Mouse (Mus musculus): ENCODE measurements around the gene Bak1. TPM values are rescaled to one million over a fixed set of nuclear protein-coding genes. Genes with fewer than 3 reads are reported as not detected.
A peak's percentile ranks its signal among the peaks of the same experiment; 100 is the strongest.

Bak1 gene
- polyA plus RNA-seq, 1 experiment from 2014 or later, result 3.5 TPM

DNA sequence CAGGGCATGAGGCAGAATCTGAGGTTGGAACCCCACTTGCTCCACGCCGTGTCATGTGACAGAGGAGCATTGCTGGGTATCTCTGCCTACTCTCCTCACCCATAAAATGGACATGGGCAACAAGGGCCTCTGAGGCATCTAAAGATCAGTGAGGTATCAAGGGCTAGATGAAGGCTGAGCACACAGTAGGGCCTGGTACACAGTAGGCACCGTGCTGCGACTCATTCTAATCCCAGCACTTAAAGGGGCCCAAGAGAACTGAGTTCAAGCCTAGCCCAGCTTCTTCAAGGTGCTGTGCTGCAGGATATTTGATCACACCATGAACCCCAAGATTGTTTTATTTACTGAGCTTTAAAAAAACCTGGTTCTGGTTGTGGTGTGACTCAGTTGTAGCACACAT lies 2.1 kb upstream of the Bak1 start:
- WGBS, result 100% methylated on average over 4 of the region's 4 CpGs
- Histone ChIP-seq H3K27ac (no peak overlapping the region), H3K4me2 (replicated peaks) (no peak overlapping the region), H3K4me3 (no peak overlapping the region), H3K4me1 (peaks cover 23% of the 10 kb centered on the region), H3K27me3 (peaks cover 5% of the 10 kb centered on the region; the same call in 1 of the 2 replicates), H3K9ac (no peak overlapping the region), H3K9me3 (replicated peaks) (no peaks in the 10 kb centered on the region), H3K36me3 (0 out of 2 replicates have a peak, but pooled peaks cover 5% of the 10 kb centered on the region)
- no peak for ATAC-seq (ENCODE audit: low FRiP score)

DNA sequence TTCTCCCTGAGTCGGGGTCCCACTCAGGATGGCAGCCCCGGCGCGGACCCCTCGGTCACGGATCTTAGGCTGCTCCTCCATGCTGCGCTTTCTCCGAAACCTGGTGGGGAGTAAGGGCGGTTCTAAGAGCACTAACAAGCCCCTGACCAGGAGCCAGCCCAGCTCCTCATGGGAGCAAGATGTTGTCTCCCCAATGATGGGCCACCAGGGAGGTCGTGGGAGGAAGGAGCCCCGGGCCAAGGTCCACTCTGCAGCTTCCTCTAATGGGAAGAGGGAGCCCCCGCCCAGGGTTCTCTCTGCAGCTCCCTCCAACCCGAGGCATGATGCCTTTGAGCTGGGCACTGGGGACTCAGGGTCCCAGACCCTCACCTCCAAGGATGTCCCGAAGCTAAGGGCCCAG lies 622 bp upstream of the Bak1 start:
- Histone ChIP-seq H3K9ac (no peak overlapping the region), H3K4me2 (replicated peaks) (no peak overlapping the region), H3K9me3 (replicated peaks) (no peaks in the 10 kb centered on the region), H3K4me1 (peaks cover 23% of the 10 kb centered on the region), H3K27ac (no peak overlapping the region), H3K4me3 (no peak overlapping the region), H3K36me3 (peaks cover 19% of the 10 kb centered on the region), H3K27me3 (no peaks in the 10 kb centered on the region; the same call in 1 of the 2 replicates)
- 89% methylated on average over 14 of the region's 14 CpGs for WGBS
- no peak for ATAC-seq (ENCODE audit: low FRiP score)

DNA sequence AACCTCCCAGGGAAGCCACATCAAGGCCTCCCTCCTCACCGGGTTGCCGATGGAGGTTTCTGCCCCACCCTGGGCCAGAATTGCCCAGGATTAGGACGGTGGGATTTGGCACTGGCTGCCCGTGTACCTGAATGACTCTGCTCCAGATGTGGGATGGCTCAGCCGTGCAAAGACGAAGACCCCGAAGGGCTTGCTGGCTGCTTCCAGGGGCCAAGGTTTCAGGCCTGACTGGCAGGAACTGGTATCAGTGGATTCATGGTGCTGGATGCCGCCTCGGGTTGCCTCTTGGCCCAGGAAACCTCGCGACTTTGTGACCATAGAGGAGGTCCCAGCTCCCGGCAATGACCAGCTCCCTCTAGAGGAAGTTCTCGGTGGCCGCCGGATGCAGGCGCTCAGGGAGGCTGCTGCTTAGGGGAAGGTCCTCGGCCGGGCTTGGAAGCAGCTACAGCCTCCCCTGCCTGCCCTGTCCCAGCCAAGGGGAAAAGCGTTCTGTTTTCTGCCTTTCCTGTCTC lies 469 bp downstream of the Bak1 start:
- Histone ChIP-seq H3K27me3 (no peaks in the 10 kb centered on the region), H3K4me2 (replicated peaks) (peak overlapping the region; percentile 88), H3K9ac (peak overlapping the region; percentile 93), H3K27ac (peak overlapping the region; percentile 80), H3K36me3 (peaks cover 30% of the 10 kb centered on the region), H3K9me3 (replicated peaks) (no peaks in the 10 kb centered on the region), H3K4me3 (peak overlapping the region; percentile 68), H3K4me1 (peaks cover 23% of the 10 kb centered on the region)
- WGBS, result 2% methylated on average over 19 of the region's 19 CpGs
- ATAC-seq (ENCODE audit: low FRiP score), result peak; percentile 77

DNA sequence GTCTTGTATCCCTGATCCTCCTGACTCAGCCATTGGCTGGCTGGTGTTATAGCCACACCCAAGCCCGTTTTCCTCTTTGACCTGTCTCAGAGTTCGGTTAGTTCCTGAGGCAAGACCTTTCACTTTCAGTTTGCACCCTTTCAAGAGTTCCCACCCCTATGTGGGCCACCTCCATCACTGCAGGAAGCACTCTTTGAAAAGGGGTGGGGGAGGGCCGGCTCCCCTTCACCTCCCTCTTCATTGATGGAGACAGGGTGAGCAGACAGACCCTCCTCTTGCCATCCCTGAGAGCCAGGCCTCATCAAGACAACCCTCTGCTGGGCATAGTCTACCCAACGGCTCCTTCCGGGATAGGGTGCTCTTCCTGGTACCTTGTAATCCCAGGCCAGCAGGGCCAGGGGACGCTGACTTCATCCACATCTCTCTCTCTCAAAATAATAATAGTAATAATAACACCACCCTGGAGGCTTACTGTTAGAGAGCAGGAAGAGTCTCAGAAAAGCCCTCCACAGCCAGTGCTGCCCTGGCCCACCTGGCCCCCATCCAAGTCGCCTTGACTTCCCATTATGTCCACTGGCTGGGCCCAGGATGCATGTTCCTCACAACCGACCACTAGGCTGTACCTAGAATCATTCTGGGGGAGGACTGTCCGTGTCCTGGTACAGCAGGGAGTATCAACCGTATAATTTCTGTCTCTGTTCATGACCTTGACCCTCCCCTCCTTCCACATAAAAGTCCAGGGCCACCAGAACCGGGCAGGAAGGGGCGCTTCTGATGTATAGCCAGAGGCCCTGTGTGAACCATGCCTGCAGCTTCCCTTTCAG lies 1.1 kb downstream of the Bak1 start:
- H3K27ac ChIP-seq, result peak overlapping the region; percentile 80
- H3K4me1 ChIP-seq, result peaks cover 17% of the 10 kb centered on the region
- 46% methylated on average over 12 of the region's 12 CpGs for WGBS
- peak overlapping the region; percentile 88 for H3K4me2 ChIP-seq (replicated peaks)
- peak overlapping the region; percentile 68 for H3K4me3 ChIP-seq
- H3K9me3 ChIP-seq (replicated peaks), result no peaks in the 10 kb centered on the region
- ATAC-seq (ENCODE audit: low FRiP score), result peak; percentile 39
- no peaks in the 10 kb centered on the region for H3K27me3 ChIP-seq
- H3K9ac ChIP-seq, result peak overlapping the region; percentile 93
- peaks cover 36% of the 10 kb centered on the region for H3K36me3 ChIP-seq

DNA sequence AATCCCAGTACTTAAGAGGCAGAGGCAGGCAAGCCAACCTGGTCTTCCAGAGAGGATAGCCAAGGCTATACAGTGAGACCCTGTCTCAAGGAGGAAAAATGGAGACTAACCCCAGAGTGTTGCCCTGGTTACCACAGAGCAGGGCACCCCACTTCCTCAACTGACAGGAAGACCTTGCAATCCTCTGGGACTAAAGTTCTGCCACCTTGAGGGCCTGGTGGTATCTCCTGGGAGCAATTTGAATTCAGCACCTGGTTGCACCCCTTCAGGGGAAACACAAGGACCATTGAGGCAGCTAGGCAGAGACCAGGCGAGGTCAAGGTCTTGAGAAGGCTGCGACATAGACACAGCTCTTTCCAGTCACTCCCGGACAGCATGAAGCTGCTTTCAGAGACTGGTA lies 2.9 kb downstream of the Bak1 start:
- H3K9me3 ChIP-seq (replicated peaks), result no peaks in the 10 kb centered on the region
- H3K36me3 ChIP-seq, result peaks cover 53% of the 10 kb centered on the region
- H3K4me2 ChIP-seq (replicated peaks), result no peak overlapping the region
- WGBS, result 93% methylated on average over 3 of the region's 3 CpGs
- H3K4me1 ChIP-seq, result peaks cover 15% of the 10 kb centered on the region
- H3K9ac ChIP-seq, result no peak overlapping the region
- no peak for ATAC-seq (ENCODE audit: low FRiP score)
- no peaks in the 10 kb centered on the region for H3K27me3 ChIP-seq
- no peak overlapping the region for H3K4me3 ChIP-seq
- H3K27ac ChIP-seq, result no peak overlapping the region

DNA sequence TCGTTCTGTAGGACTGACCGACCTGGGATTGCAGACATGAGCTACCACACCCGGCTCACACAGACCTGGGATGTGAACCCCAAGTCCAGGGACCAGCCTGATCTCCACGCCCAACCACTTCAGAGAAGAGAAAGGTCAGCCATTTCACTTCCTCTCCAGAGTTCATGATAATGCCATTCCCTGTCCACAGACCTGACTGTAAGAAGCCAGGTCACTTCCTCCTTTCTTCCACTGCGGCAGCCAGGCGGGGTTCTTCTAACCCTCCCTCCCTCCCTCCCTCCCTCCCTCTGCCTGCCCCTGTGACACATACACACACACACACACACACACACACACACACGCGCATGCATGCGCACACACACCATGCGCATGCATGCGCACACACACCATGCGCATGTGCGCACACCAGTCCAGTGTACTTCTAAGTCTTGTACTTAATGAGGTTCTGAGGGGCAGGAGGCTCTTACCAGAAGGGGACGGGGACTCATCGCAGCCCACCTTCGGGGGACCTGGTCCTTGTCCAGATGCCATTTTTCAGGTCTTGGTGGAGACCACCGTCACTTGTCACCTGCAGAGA lies 3.4 kb downstream of the Bak1 start:
- Histone ChIP-seq H3K27ac (no peak overlapping the region), H3K36me3 (peaks cover 59% of the 10 kb centered on the region), H3K9me3 (replicated peaks) (no peaks in the 10 kb centered on the region), H3K4me3 (no peak overlapping the region), H3K27me3 (no peaks in the 10 kb centered on the region), H3K9ac (no peak overlapping the region), H3K4me2 (replicated peaks) (no peak overlapping the region), H3K4me1 (peaks cover 15% of the 10 kb centered on the region)
- ATAC-seq (ENCODE audit: low FRiP score), result no peak
- 96% methylated on average over 17 of the region's 17 CpGs for WGBS

DNA sequence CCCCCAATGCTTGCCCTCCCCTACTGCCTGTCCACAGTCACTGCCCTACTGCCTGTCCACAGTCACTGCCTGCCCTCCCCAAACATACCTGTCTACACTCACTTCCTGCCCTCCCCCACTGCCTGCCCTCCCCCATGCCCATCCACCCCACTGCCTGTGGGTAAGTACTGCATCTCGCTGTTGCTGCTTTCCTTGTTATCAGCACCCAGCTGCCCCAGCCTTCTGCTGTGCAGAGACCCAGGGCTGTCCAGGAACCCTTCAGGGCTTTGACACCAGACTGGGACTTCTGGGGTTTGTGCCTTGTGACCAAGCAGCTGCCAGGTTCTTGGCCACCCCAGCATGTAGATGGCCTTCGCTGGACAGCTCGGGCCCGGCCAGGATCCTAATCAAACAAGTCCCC lies 5.5 kb downstream of the Bak1 start:
- H3K27ac ChIP-seq, result no peak overlapping the region
- H3K27me3 ChIP-seq, result no peaks in the 10 kb centered on the region
- no peak for ATAC-seq (ENCODE audit: low FRiP score)
- peaks cover 69% of the 10 kb centered on the region for H3K36me3 ChIP-seq
- peaks cover 14% of the 10 kb centered on the region for H3K4me1 ChIP-seq
- H3K4me3 ChIP-seq, result no peak overlapping the region
- H3K9me3 ChIP-seq (replicated peaks), result no peaks in the 10 kb centered on the region
- H3K4me2 ChIP-seq (replicated peaks), result no peak overlapping the region
- WGBS, result 88% methylated on average over 4 of the region's 4 CpGs
- H3K9ac ChIP-seq, result no peak overlapping the region; the same call in 1 of the 2 replicates

DNA sequence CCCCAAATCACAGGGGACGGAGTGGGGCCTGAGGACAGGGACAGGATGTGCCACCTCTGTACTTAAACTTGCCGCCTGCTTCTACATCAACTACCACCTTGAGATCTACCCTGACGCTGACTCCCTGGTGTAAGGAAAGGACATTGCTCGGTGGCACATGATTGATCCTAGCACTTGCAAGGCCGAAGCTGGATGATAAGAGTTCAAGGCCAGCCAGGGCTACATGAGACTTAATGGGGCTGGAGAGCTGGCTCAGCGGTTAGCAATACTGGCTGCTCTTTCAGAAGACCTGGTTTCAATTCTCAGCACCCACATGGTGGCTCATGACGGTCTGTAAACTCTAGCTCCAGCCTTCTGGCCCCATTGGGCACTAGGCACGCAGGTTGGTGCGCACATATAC lies 7.1 kb downstream of the Bak1 start:
- Histone ChIP-seq H3K4me3 (no peak overlapping the region), H3K27ac (no peak overlapping the region), H3K9me3 (replicated peaks) (no peaks in the 10 kb centered on the region), H3K9ac (no peak overlapping the region), H3K4me2 (replicated peaks) (no peak overlapping the region), H3K27me3 (no peaks in the 10 kb centered on the region), H3K4me1 (peaks cover 10% of the 10 kb centered on the region), H3K36me3 (peaks cover 69% of the 10 kb centered on the region)
- 98% methylated on average over 9 of the region's 9 CpGs for WGBS
- ATAC-seq (ENCODE audit: low FRiP score), result no peak

DNA sequence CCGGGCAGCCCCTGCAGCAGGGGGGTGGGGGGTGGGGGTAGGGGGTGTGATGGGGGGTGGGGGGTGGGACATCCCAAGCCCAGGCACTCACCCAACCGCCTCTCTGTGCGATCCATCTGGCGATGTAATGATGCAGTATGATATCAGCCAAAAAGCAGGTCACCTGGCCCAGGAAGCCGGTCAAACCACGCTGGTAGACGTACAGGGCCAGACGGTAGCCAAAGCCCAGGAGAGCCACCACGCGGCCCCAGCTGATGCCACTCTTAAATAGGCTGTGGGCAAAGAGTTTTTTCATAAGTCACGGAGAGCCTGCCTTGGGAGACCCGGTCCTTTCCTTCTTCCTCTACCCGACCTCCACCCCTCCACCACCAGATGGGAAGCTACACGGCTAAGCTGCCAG lies 7.7 kb downstream of the Bak1 start:
- Histone ChIP-seq H3K36me3 (peaks cover 66% of the 10 kb centered on the region), H3K4me1 (peaks cover 10% of the 10 kb centered on the region), H3K9ac (no peak overlapping the region), H3K27me3 (no peaks in the 10 kb centered on the region), H3K9me3 (replicated peaks) (no peaks in the 10 kb centered on the region), H3K4me2 (replicated peaks) (no peak overlapping the region), H3K27ac (no peak overlapping the region), H3K4me3 (no peak overlapping the region)
- ATAC-seq (ENCODE audit: low FRiP score), result no peak
- 98% methylated on average over 14 of the region's 14 CpGs for WGBS

DNA sequence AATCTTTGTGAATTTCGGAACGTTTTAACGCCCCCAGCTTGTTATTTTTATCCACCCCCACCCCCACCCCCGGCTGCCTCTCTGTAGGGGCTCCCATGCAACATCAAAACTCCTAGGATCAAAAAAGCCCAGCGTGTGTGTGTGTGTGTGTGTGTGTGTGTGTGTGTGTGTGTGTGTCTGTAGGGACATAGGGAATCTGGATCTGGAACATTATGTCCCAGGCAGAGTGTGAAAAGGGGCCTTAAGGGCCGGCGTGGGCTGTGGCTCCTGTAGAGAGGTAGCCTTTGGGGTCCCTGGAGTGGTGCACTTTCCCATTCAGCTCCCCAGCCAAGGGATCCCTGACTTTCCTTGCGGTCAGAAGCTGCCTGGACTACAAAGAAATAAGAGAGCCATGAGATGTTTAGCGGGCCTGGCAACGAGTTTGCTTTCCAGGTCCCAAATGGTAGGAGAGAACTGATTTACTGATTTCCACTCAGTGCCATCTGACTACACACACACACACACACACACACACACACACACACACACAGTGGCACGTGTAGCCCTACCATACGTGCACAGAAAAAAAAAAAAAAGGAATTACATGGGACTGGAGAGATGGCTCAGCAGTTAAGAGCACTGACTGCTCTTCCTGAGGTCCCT lies 10.1 kb downstream of the Bak1 start:
- peak; percentile 11; the same call in 1 of the 2 replicates for ATAC-seq (ENCODE audit: low FRiP score)

DNA sequence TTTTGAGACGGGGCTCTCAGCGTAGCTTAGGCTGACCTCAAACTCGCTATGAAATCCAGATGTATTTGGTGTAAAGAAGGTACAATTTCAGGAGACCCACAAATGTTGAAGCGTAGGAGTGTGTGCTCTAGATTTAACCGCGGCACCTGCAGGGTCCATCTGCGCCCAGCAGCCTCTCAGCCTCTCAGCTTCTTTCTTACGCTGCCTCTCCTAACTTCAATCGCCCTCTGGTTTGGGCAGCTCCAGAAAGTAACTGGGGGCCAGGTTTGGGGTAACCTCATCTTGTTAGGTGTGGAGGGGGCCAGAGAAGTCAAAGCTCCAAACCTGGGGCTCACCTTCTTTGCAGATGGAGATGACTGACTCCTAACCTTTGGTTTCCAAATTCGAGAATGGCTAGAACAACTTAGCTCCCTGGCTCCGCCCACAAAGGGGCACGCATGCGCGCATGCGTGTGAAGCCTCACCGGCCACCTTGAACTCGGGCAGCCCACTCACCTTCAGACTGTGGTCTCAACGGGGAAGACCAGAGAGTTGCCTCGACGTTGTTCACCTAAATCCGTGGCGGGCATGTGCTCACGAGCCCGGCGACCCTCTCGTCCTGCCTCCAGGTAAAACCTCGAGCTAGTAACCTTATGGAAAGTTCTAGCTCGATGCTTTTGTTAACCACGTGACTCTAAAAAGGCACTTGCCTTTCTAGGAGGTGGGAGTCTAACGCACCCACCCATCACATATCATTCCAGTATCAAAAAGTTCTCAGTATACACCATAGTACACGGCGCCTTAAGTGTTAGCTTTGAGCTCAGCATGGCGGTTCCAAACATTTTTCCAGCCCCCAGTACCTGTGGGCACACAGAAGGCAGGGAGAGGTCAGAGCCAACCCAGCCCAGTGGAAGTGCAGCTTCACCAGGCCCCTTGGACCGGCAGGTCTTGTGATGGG lies 11.0 kb downstream of the Bak1 start:
- Histone ChIP-seq H3K27ac (peak overlapping the region; percentile 49), H3K36me3 (peaks cover 35% of the 10 kb centered on the region), H3K9me3 (replicated peaks) (no peaks in the 10 kb centered on the region), H3K27me3 (no peaks in the 10 kb centered on the region), H3K4me3 (peak overlapping the region; percentile 41), H3K9ac (peak overlapping the region; percentile 49), H3K4me2 (replicated peaks) (peak overlapping the region; percentile 63), H3K4me1 (peaks cover 13% of the 10 kb centered on the region)
- 9% methylated on average over 34 of the region's 34 CpGs for WGBS
- peak; percentile 75 for ATAC-seq (ENCODE audit: low FRiP score)

More for the DNA sequence above, 10.1 kb downstream of the Bak1 start:
- Histone ChIP-seq H3K27ac (peak overlapping the region; percentile 49), H3K27me3 (no peaks in the 10 kb centered on the region), H3K9me3 (replicated peaks) (no peaks in the 10 kb centered on the region), H3K4me3 (peak overlapping the region; percentile 41; the same call in 1 of the 2 replicates), H3K4me2 (replicated peaks) (peak overlapping the region; percentile 63), H3K4me1 (peaks cover 10% of the 10 kb centered on the region), H3K36me3 (peaks cover 43% of the 10 kb centered on the region), H3K9ac (peak overlapping the region; percentile 44)
- 32% methylated on average over 12 of the region's 12 CpGs for WGBS

Data from hindbrain, embryonic 12.5 days (tissue).